Mouse (Mus musculus) neural tube, embryonic 11.5 days (tissue): ENCODE measurements at regions not wholly inside any gene's neighbourhood (a gene's known extent, or its start where the extent isn't known, plus 50 kb on each side); places are given as distances from the start of the nearest gene placed in this dataset.

Source experiments
- ATAC-seq: fragments of 200-750 bp; cut with Nextera tagmentation; 2 replicates; pipeline ENCODE4 v1.8.0; 2017; ENCODE audit warnings: moderate number of reproducible peaks, mild to moderate bottlenecking, moderate TSS enrichment, moderate library complexity; ENCODE audit not compliant: insufficient read depth, low FRiP score, low TSS enrichment
- DNase-seq: peaks from one replicate; pipeline ENCODE4 v3.0.0-alpha.2; 2015; ENCODE audit warnings: low spot score
- H3K27ac ChIP-seq: fragments of 300-500 bp; sonication (generic); 2 replicates; pipeline ENCODE4 v1.5.1; 2014; ENCODE audit warnings: low read depth, mild to moderate bottlenecking, low read length
- H3K27me3 ChIP-seq: fragments of 300-500 bp; sonication (generic); 2 replicates; pipeline ENCODE4 v1.6.1; 2014; ENCODE audit warnings: mild to moderate bottlenecking, low read length, mixed read lengths; ENCODE audit not compliant: control insufficient read depth, insufficient read depth
- H3K36me3 ChIP-seq: fragments of 300-500 bp; sonication (generic); 2 replicates; pipeline ENCODE4 v1.6.1; 2014; ENCODE audit warnings: mild to moderate bottlenecking, low read length, moderate library complexity, mixed read lengths; ENCODE audit not compliant: control insufficient read depth, insufficient read depth
- H3K4me1 ChIP-seq: fragments of 300-500 bp; sonication (generic); 2 replicates; pipeline ENCODE4 v1.6.1; 2014; ENCODE audit warnings: low read length, mixed read lengths; ENCODE audit not compliant: control insufficient read depth, insufficient read depth
- H3K4me2 ChIP-seq: fragments of 300-500 bp; sonication (generic); 2 replicates; pipeline ENCODE4 v1.6.1; 2014; ENCODE audit warnings: low read depth, mild to moderate bottlenecking, moderate library complexity
- H3K4me3 ChIP-seq: fragments of 300-500 bp; sonication (generic); 2 replicates; pipeline ENCODE4 v1.5.1; 2014; ENCODE audit warnings: low read depth, low read length
- H3K9ac ChIP-seq: fragments of 300-500 bp; sonication (generic); 2 replicates; pipeline ENCODE4 v1.6.1; 2014; ENCODE audit warnings: mild to moderate bottlenecking, low read length
- H3K9me3 ChIP-seq: fragments of 300-500 bp; sonication (generic); 2 replicates; pipeline ENCODE4 v1.6.1; 2016; ENCODE audit warnings: low read length; ENCODE audit not compliant: control insufficient read depth
- WGBS: fragments of 180-500 bp; shearing (Covaris S2); extraction: QIAGEN DNeasy Blood & Tissue Kit; methylation state at CpG from one replicate; pipeline ENCODE4 v1.1.7; 2014; 5-methylcytosine and 5-hydroxymethylcytosine counted together

DNA sequence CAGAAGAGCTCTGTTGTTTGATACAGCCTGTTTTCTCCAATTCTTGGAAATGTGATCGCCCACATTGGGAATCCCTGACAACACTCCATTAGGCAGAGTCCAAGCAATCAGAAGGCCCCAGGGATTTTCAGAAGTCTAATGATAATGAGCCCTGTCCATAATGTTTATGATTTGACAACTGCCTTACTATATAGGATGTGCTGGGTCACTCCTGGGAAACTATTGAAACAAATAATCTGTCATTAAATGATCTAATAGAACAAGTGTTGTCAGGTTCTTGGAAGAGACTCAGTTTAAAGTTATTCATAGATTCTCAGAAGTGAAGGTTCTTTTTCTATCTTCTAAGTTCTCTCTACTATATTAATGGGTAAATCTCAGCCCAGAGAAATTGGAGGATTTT lies 395.9 kb downstream of the Tns1 start:
- 88% methylated on average over 1 of the region's 1 CpGs for WGBS
- no peaks in the 10 kb centered on the region for H3K27me3 ChIP-seq
- no peak for DNase-seq
- ATAC-seq: no peak
- no peak overlapping the region for H3K27ac ChIP-seq
- H3K4me3 ChIP-seq: no peak overlapping the region
- no peak overlapping the region for H3K4me2 ChIP-seq
- no peaks in the 10 kb centered on the region for H3K4me1 ChIP-seq
- no peaks in the 10 kb centered on the region for H3K36me3 ChIP-seq
- no peaks in the 10 kb centered on the region for H3K9me3 ChIP-seq
- no peak overlapping the region for H3K9ac ChIP-seq

DNA sequence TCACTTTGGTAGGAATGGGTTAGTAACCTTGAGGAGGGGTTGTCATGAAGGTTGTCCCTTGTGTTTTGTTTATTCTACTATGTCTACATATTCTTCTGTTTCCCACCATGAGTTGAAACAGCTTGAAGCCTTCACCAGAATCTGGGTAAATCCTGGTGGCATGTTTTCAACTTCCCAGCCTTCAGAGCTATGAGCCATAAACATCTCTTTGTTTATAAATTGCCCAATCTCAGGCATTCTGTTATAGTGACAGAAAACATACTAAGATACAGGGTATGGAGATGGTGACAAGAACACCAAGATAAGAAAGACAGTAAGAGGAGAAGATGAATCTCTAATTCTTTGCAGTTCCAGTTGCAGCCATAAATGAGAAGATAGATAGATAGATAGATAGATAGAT lies 396.5 kb downstream of the Tns1 start:
- Histone ChIP-seq H3K4me1 (no peaks in the 10 kb centered on the region), H3K4me3 (no peak overlapping the region), H3K27me3 (no peaks in the 10 kb centered on the region), H3K4me2 (no peak overlapping the region), H3K9ac (no peak overlapping the region), H3K27ac (no peak overlapping the region), H3K36me3 (no peaks in the 10 kb centered on the region), H3K9me3 (no peaks in the 10 kb centered on the region)
- ATAC-seq (no peak), DNase-seq (no peak)

- DNase-seq (no peak), ATAC-seq (no peak)
- WGBS: 90% methylated on average over 2 of the region's 2 CpGs
- Histone ChIP-seq H3K4me3 (no peak overlapping the region), H3K4me2 (no peak overlapping the region), H3K27me3 (no peaks in the 10 kb centered on the region), H3K27ac (no peak overlapping the region), H3K36me3 (no peaks in the 10 kb centered on the region), H3K4me1 (no peaks in the 10 kb centered on the region), H3K9ac (no peak overlapping the region), H3K9me3 (no peaks in the 10 kb centered on the region)
Observed at GRCm38 (mm10) chr1:73726658-73727057, 397.6 kb downstream of the Tns1 start.

DNA sequence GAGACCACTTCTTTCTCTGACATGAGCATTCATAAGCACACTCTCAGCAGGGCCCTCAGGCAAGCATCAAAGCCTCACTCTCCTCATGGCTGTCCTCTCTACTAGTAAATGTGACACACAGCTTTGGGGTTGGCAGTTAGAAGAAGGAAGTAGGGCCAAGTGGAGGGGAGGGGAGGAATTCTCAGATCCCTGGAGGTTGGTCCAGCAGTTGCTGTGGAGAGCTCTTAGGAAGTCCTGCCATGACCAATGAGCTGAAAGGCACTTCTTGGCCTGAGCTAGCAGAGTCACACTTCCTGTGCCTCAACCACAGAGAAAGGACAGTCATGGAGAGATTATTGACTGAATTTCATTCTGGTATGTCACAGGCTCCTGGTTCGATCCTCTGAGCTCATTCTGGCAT lies 398.8 kb downstream of the Tns1 start:
- no peak overlapping the region for H3K4me2 ChIP-seq
- WGBS: 85% methylated on average over 1 of the region's 1 CpGs

GRCm38 (mm10) chr1:73724551-73724950 lies 399.7 kb downstream of the Tns1 start:
- no peaks in the 10 kb centered on the region for H3K9me3 ChIP-seq
- WGBS: 66% methylated on average over 2 of the region's 2 CpGs
- no peaks in the 10 kb centered on the region for H3K36me3 ChIP-seq
- no peak overlapping the region for H3K4me2 ChIP-seq
- H3K4me3 ChIP-seq: no peak overlapping the region
- H3K9ac ChIP-seq: no peak overlapping the region
- H3K27me3 ChIP-seq: no peaks in the 10 kb centered on the region
- no peak overlapping the region for H3K27ac ChIP-seq
- no peak for ATAC-seq
- no peak for DNase-seq
- H3K4me1 ChIP-seq: no peaks in the 10 kb centered on the region

More for the DNA sequence above, 398.8 kb downstream of the Tns1 start:
- no peak overlapping the region for H3K4me3 ChIP-seq
- H3K27me3 ChIP-seq: no peaks in the 10 kb centered on the region
- no peaks in the 10 kb centered on the region for H3K4me1 ChIP-seq
- ATAC-seq: no peak
- no peak overlapping the region for H3K27ac ChIP-seq
- H3K36me3 ChIP-seq: no peaks in the 10 kb centered on the region
- DNase-seq: no peak
- no peaks in the 10 kb centered on the region for H3K9me3 ChIP-seq
- H3K9ac ChIP-seq: no peak overlapping the region

GRCm38 (mm10) chr1:73721486-73722225 lies 402.6 kb downstream of the Tns1 start:
- ATAC-seq: no peak
- no peaks in the 10 kb centered on the region for H3K27me3 ChIP-seq
- H3K4me2 ChIP-seq: no peak overlapping the region
- H3K4me1 ChIP-seq: no peaks in the 10 kb centered on the region
- WGBS: 90% methylated on average over 6 of the region's 6 CpGs
- no peak for DNase-seq
- no peak overlapping the region for H3K27ac ChIP-seq
- H3K4me3 ChIP-seq: no peak overlapping the region
- no peak overlapping the region for H3K9ac ChIP-seq
- no peaks in the 10 kb centered on the region for H3K36me3 ChIP-seq
- no peaks in the 10 kb centered on the region for H3K9me3 ChIP-seq

DNA sequence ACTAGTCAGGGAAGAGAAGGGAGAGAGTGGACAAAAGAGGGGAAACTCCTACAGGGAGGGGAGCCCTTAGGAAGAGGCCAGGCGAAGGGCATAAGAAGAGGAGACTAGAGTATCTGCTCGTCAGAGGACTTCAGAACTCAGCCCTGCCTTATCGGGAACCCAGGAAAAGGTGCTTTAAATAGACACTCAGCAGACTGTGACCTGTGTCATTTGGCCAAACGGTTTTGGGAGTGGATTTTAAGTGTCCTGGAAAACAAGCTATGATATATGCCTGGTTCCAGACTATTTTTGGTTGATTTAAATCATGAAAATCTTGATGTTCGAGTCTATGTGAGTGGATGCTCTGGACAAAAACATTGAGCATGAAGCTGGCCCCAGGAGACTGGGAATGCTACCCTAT lies 405.8 kb downstream of the Tns1 start:
- Histone ChIP-seq H3K36me3 (no peaks in the 10 kb centered on the region), H3K4me1 (no peaks in the 10 kb centered on the region), H3K4me2 (no peak overlapping the region), H3K4me3 (no peak overlapping the region), H3K27me3 (no peaks in the 10 kb centered on the region), H3K27ac (no peak overlapping the region), H3K9ac (no peak overlapping the region), H3K9me3 (no peaks in the 10 kb centered on the region)
- no peak for ATAC-seq
- 74% methylated on average over 5 of the region's 5 CpGs for WGBS
- no peak for DNase-seq

GRCm38 (mm10) chr1:73717401-73717800 lies 406.8 kb downstream of the Tns1 start:
- no peak overlapping the region for H3K27ac ChIP-seq
- H3K4me1 ChIP-seq: no peaks in the 10 kb centered on the region
- DNase-seq: no peak
- H3K9me3 ChIP-seq: no peaks in the 10 kb centered on the region
- ATAC-seq: no peak
- H3K36me3 ChIP-seq: no peaks in the 10 kb centered on the region
- no peaks in the 10 kb centered on the region for H3K27me3 ChIP-seq
- no peak overlapping the region for H3K9ac ChIP-seq
- H3K4me3 ChIP-seq: no peak overlapping the region
- no peak overlapping the region for H3K4me2 ChIP-seq
- 82% methylated on average over 7 of the region's 7 CpGs for WGBS

GRCm38 (mm10) chr1:73716901-73717300 lies 407.3 kb downstream of the Tns1 start:
- ATAC-seq (no peak), DNase-seq (no peak)
- Histone ChIP-seq H3K4me3 (no peak overlapping the region), H3K36me3 (no peaks in the 10 kb centered on the region), H3K27me3 (no peaks in the 10 kb centered on the region), H3K9me3 (no peaks in the 10 kb centered on the region), H3K27ac (no peak overlapping the region), H3K4me2 (no peak overlapping the region), H3K9ac (no peak overlapping the region), H3K4me1 (no peaks in the 10 kb centered on the region)
